Comparison of ENCODE assay signal across 9 mouse cellular contexts in genomic region chr10:83182573-83182960, GRCm38 (mm10).
A peak's percentile ranks its signal among the peaks of the same experiment; 100 is the strongest.
DNase-seq lines count a peak whose midpoint lies in the region; ATAC-seq lines count a peak whose summit lies in the region.
"Had no signal": no experiment of that assay in that cellular context is flagged by ENCODE, and none has a peak within 500 bp of the region (broad histone marks: within the 10 kb centered on the region; RNA-seq: fewer than 3 reads in every experiment).

No protein-coding gene starts in this region.

- no peak overlapping the region for H3K27ac ChIP-seq in kidney, embryonic 14.5 days (ENCODE audit: low read depth, low read length)
- H3K27ac ChIP-seq: embryonic facial prominence, embryonic 12.5 days had no signal

- 36% methylated on average over 8 of the region's 8 CpGs for WGBS in kidney, embryonic 14.5 days

- H3K27me3 ChIP-seq in kidney, embryonic 14.5 days (ENCODE audit: control insufficient read depth, insufficient read depth, low read length), result no peaks in the 10 kb centered on the region
- H3K27me3 ChIP-seq: embryonic facial prominence, embryonic 12.5 days had no signal

- peaks cover 3% of the 10 kb centered on the region; the same call in 1 of the 2 replicates for H3K9me3 ChIP-seq in kidney, embryonic 14.5 days (ENCODE audit: control insufficient read depth, low read length)
- H3K9me3 ChIP-seq: embryonic facial prominence, embryonic 12.5 days had no signal

- no peak overlapping the region for H3K4me3 ChIP-seq in kidney, embryonic 14.5 days (ENCODE audit: low read length)
- H3K4me3 ChIP-seq: embryonic facial prominence, embryonic 12.5 days had no signal

- H3K36me3 ChIP-seq in kidney, embryonic 14.5 days (ENCODE audit: control insufficient read depth, insufficient read depth, low read length), result no peaks in the 10 kb centered on the region
- H3K36me3 ChIP-seq: embryonic facial prominence, embryonic 12.5 days had no signal

- ATAC-seq in kidney, embryonic 14.5 days (ENCODE audit: low FRiP score, low TSS enrichment), result no peak
- ATAC-seq in megakaryocyte progenitor cell, adult 5-6 weeks (replicated peaks; ENCODE audit: poor library complexity), result peak; percentile 33; the same call in 1 of the 2 replicates

- peak; percentile 60 for DNase-seq in kidney, adult 18-20 months
- DNase-seq in adrenal gland, postnatal 14 days, result peak; percentile 92
- peak; percentile 61 for DNase-seq in embryo, embryonic 9.5 days (ENCODE audit: extremely low spot score)
- peak; percentile 81 for DNase-seq in heart, postnatal 4 days
- peak; percentile 61 to 62 for DNase-seq in layer of hippocampus, postnatal 36 days
- DNase-seq in spleen, postnatal 4 days (ENCODE audit: low spot score in 2 of 2), result peak; percentile 72 to 91

- H3K9ac ChIP-seq in kidney, embryonic 14.5 days (ENCODE audit: low read depth, low read length), result no peak overlapping the region
- H3K9ac ChIP-seq: embryonic facial prominence, embryonic 12.5 days had no signal

- peaks cover 34% of the 10 kb centered on the region for H3K4me1 ChIP-seq in kidney, embryonic 14.5 days (ENCODE audit: control insufficient read depth, insufficient read depth, low read length)

- no peak overlapping the region for H3K4me2 ChIP-seq in kidney, embryonic 14.5 days (replicated peaks; ENCODE audit: low read depth, low read length)
- H3K4me2 ChIP-seq: embryonic facial prominence, embryonic 12.5 days had no signal
